Mouse (Mus musculus) urinary bladder, adult 18-20 months (tissue): ENCODE measurements around the gene Rhbdf1.

Source experiments
- DNase-seq, 2 experiments: peaks; one replicate each; pipeline ENCODE4 v3.0.0; 2022; ENCODE audit warnings: low spot score in 2 of 2, mixed read lengths in 2 of 2

Gene Rhbdf1

DNA sequence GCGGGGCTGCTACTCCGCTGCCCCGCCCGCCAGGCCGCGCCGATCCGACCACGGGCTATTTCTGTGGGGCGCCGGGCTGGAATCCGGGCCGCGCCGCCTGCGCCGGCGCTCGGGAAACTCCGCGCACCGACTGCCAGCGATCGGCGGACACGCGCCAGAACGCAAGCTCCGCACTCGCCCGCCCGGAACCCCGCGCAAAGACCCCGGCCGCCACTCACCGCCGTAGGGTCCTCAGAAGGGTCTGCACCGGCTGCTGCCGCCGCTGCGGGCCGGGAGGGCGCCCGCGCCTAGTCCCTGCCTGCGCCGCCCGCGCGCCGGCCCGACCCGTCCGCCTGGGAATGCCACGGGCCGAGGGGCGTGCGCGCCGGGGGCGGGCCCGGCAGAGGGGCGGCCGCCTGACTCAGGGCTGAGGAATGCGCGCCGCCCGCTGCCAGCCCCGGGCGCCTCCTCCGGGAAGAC, at the start of gene Rhbdf1:
TSS of gene Rhbdf1 (minus strand) at position 350 of the 459 bp plus-strand sequence.
- DNase-seq = peak; percentile 56 to 63

- DNase-seq = no peak
Observed at GRCm38 (mm10) chr11:32271178-32271577, 49.1 kb upstream of the Rhbdf1 start.

DNA sequence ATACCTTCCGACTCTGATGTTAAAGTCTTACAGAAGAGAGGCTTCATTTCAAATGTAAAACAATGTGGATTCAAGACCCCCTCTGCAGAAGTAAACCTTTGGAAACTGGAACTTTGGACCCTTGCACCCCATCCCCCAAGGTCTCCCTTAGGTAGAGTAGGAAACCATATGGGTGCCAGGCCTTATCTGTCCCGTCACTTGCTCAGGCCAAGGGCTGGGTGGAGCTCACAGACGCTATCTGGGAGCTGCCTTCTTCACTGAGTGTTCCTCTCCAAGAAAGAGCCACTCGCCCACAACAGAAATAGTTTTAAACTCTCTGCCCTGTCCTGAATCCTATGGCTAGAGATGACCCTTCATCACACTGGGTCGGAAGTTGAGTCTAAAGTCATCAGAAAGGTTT, 46.9 kb upstream of the Rhbdf1 start:
- no peak for DNase-seq

GRCm38 (mm10) chr11:32267964-32268363, 45.9 kb upstream of the Rhbdf1 start:
- peak in 1 of 2 experiments; percentile 10 for DNase-seq

GRCm38 (mm10) chr11:32267188-32267884, 45.2 kb upstream of the Rhbdf1 start, which contains the start of gene Nprl3:
TSS of gene Nprl3 (minus strand) at chr11:32267707.
- peak; percentile 93 for DNase-seq

DNA sequence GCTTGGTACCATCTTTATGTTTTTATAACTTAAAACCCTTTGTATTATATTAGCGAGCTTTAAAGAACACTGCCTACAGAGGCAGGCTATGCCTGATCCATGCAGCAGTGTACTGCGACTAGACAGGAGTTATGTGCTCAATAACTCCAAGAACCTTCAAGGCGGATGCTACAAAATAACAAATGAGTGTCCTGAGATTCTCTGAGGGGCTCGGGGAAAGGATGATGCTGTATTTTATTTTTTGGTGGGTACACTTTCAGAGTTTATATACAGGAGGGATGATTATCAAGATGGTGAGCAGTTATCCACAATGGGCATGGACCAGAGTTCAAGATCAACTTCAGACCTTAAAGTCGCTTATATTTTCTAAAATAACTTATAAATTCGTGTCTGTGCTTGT, 44.7 kb upstream of the Rhbdf1 start:
- no peak for DNase-seq

GRCm38 (mm10) chr11:32266194-32266593, 44.1 kb upstream of the Rhbdf1 start:
- no peak for DNase-seq

DNA sequence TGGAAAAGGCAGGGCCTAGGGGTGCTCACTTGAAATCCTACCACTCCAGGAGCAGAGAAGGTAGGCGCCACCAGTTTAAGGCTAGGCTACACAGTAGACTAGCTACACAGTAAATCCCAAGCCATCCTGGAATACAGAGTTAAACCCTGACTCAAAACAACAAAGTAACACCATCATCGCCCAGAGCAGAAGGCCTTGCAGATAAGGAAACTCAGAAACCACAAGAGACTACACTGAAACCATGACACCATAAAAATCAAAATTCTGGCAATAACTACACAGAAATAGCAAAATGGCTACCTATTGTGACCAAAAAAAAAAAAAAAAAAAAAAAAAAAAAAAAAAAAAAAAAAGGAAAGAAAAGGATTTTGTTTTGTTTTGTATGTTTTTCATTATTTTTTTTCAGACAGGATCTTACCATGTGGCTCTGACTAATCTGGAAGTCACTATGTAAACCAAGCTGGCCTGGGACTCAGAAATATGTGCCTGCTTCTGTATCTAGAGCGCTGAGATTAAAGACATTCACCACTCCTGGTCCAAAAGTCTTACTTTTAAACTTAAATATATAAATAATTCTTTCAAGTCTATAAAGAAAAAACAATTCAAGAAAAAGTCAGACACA, 43.1 kb upstream of the Rhbdf1 start:
- DNase-seq = no peak

DNA sequence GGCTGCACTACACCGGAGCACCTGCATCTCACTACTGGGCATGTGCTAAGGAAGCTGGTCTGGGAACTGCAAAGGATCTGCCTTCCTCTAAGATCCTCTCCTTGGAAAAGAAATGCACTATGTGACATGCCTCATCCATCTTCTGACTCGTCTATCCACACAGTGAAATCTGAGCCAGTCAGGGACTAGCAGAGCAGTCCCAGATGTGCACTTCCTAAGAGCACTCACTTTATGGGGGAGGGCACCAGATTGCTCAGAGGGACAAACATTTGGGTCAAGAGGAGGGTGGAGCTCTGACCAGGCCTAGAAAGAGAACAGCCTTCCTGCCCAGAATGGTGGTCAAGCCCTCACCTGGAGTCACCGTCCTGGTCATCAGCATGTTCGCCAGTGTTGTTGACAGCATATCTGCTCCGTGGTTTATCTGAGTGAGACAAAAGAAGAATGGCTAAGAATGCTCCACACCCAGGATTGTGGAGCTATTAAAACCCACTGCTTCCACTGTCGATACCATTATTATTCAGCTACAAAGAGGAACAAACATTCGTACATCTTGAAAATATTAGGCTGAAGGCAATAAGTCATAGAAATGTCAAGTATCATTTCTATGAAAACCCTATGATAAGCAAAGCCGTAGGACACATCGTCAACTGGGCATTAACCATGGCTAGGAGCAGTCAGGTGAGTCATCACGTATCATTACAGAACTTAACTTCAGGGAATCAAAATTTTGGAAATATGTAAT, 40.7 kb upstream of the Rhbdf1 start:
- DNase-seq = no peak

DNA sequence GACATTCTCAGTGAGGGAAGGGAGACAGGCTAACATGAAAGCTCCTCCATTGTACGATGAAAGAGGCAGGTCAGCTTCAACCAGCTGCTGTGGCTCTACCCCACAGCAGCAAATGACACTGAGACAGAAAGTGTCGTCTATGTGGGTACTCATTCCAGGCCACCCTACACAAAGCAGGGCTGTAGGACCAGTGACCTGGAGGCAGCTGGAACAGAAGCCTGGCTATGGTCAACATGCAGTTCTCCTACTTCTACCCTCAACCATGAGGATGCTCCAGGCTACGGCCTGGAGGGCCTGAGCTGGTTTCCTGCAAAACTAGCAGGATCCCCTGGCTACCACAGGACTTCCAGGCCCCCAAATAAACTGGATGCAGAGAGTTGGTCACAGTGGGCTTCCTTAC, 34.5 kb upstream of the Rhbdf1 start:
- DNase-seq = no peak

DNA sequence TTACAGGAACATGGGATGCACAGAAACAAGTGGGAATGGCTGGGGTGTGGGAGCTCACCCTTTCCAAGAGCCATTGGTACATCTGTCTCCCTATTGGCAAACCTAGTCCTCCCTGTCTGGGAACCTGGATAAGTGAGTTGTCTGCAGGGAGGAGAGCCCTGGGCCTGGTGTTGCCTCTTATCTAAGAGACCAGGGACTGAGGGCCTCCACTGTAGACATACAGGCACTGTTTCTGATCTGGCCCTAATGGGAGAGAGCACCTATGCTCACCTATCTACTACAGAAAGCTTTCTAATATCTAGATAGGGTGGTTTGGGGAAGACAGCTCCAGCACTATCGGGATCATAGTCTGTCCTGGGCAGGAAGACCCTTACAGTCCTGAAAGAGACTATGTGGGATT, 34.0 kb upstream of the Rhbdf1 start:
- DNase-seq = no peak

DNA sequence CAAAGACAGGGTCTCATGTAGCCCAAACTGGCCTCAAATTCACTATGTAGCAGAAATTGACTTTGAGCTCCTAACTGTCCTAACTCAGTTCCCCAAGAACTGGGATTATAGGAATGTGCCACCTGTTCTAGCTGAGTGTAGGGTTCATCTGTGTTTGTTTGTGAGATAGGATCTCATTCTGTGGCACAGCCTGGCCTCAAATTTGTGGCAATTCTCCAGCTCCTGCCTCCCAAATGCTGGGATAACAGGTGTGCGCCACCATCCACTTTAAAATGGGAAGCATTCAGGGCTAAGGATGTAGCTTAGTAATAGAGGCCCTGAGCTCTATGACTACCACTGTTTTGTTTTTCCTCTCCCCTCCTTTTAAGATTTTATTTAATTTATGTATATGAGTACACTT, 31.0 kb upstream of the Rhbdf1 start:
- no peak for DNase-seq

GRCm38 (mm10) chr11:32250880-32251763, 29.0 kb upstream of the Rhbdf1 start:
- no peak for DNase-seq

GRCm38 (mm10) chr11:32248350-32248749, 26.2 kb upstream of the Rhbdf1 start:
- DNase-seq = no peak

- DNase-seq = no peak
Observed at GRCm38 (mm10) chr11:32247068-32247467, 25.0 kb upstream of the Rhbdf1 start.

DNA sequence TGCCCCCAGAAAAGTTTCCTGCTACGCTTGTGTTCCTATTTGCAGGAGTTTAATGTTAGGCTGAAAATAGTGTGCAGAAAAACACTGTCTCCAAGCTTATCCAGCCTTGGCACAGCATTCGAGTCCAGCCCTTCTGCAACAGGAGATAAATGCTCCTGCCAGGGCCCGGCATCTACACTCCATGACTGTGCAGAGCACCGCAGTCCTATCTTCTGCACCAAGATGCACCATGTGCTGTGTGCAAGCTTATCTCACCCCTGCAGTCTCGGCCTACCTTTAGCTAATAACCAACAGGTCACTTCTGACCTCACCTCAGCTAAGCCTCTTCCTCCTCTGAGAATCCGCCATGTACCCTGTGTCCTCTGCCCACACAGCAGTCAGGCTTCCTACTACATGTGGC, 23.5 kb upstream of the Rhbdf1 start:
- DNase-seq = no peak

DNA sequence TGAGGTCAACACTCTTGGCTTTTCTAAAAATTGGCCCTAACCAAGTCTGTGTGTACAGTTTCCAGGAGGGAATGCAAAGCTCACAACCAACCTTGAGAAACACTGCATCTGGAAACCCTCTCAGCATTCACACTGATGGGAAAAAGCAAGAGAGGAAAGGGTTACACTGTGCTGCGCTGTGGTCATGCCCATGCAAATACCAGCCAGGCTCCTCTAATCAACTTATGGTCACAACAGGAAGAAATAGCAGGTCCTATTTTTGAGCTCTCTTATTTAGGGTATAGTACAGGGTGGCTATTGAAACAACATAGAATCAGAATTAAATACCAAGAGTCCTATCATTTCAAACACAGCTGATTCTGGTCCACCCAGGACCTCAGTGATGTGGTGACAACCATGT, 22.5 kb upstream of the Rhbdf1 start:
- no peak for DNase-seq

GRCm38 (mm10) chr11:32244064-32244463, 22.0 kb upstream of the Rhbdf1 start:
- DNase-seq = no peak

- DNase-seq = no peak
Observed at GRCm38 (mm10) chr11:32243205-32243955, 21.3 kb upstream of the Rhbdf1 start.

- DNase-seq = no peak
Observed at GRCm38 (mm10) chr11:32242209-32242608, 20.1 kb upstream of the Rhbdf1 start.

GRCm38 (mm10) chr11:32241391-32241790, 19.3 kb upstream of the Rhbdf1 start:
- no peak for DNase-seq
